Mouse (Mus musculus) G1E (cell line): ENCODE data around the gene Gm4756. TPM values are rescaled to one million over a fixed set of nuclear protein-coding genes. Genes with fewer than 3 reads are reported as not detected.
A peak's percentile ranks its signal among the peaks of the same experiment; 100 is the strongest.

Experiments
- ATAC-seq: 2 replicates; pipeline ENCODE4 v1.8.0; 2016; ENCODE audit warnings: mild to moderate bottlenecking; ENCODE audit not compliant: insufficient number of reproducible peaks, poor library complexity, low FRiP score, severe bottlenecking; ENCODE audit errors: extremely low read depth
- DNase-seq: peaks from one replicate; pipeline ENCODE4 v3.0.0; 2012; ENCODE audit warnings: low spot score
- H3K27me3 ChIP-seq: 2 replicates; pipeline ENCODE4 v1.6.1; 2012; ENCODE audit warnings: mild to moderate bottlenecking, low read length, inconsistent platforms; ENCODE audit not compliant: insufficient read depth
- H3K36me3 ChIP-seq: replicated peaks from 2 replicates; pipeline ENCODE3; 2012; ENCODE audit warnings: mild to moderate bottlenecking, inconsistent platforms
- H3K4me1 ChIP-seq: 2 replicates; pipeline ENCODE4 v1.6.1; 2012; ENCODE audit warnings: low read depth, low read length, inconsistent platforms, mixed read lengths; ENCODE audit not compliant: insufficient read depth
- H3K4me3 ChIP-seq: 2 replicates; pipeline ENCODE4 v1.5.1; 2012; ENCODE audit warnings: low read depth, mild to moderate bottlenecking, inconsistent platforms, low read length, moderate library complexity, mixed read lengths
- H3K9me3 ChIP-seq: replicated peaks from 2 replicates; pipeline ENCODE4 v1.6.1; 2012; ENCODE audit warnings: inconsistent platforms
- CTCF ChIP-seq: IDR thresholded peaks from 2 replicates; pipeline ENCODE4 v1.5.1; 2012; ENCODE audit warnings: low read depth, low read length, inconsistent platforms, mixed read lengths
- GATA1 ChIP-seq: IDR thresholded peaks from 2 replicates; pipeline ENCODE4 v1.6.1; 2012; ENCODE audit warnings: borderline replicate concordance, low read length, inconsistent platforms, mixed read lengths
- GATA2 ChIP-seq: IDR thresholded peaks from 2 replicates; pipeline ENCODE4 v1.6.1; 2012; ENCODE audit warnings: low read depth, low read length, inconsistent platforms, borderline replicate concordance
- POLR2AphosphoS5 ChIP-seq: IDR thresholded peaks from 2 replicates; pipeline ENCODE4 v1.6.1; 2012; ENCODE audit warnings: low read depth, low read length, inconsistent platforms; ENCODE audit not compliant: insufficient replicate concordance
- TAL1 ChIP-seq: conservative IDR thresholded peaks from 2 replicates; pipeline ENCODE4 v1.6.1; 2012; ENCODE audit warnings: low read depth, low read length, inconsistent platforms, mixed read lengths
- polyA plus RNA-seq: library from polyadenylated mRNA; stranded (reverse); fragments of >175 nt; gene quantifications from 2 replicates; pipeline ENCODE4 v1.2.3, GENCODE M21; 2012
- total RNA-seq, 2 experiments: library from RNA; stranded (forward) in 1 of 2; stranded (reverse) in 1 of 2; fragments of 200-1000 nt in 1 of 2; fragments of >200 nt in 1 of 2; fragmentation: Nextera tagmentation in 1 of 2; gene quantifications; 2 replicates each; pipeline ENCODE4 v1.2.3; 2014 to 2017

Gm4756 gene
- total and polyA plus RNA-seq, 3 experiments = 0.16 TPM; not detected in 2

DNA sequence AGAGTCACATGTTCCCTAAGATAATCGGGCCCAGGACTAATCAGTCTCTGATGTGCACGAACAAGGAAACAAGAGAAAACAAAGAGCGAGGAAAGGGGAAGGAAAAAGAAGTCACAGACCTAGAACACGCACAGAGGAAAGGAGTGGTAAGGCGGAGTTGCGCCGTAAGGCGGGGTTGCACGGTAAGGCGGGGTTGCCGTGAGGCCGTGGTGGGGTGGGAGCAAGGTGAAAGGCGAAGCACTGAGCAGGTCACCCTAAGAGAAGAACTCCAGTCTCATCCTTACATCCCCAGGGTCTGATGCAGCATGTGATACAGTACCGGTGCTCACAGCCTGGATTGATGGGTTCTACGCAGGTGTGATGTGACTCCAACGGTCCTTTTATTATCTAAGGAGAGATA is 6.3 kb upstream of the Gm4756 start:
- Histone ChIP-seq H3K9me3 (no peaks in the 10 kb centered on the region), H3K4me3 (no peak overlapping the region), H3K27me3 (no peaks in the 10 kb centered on the region), H3K36me3 (peaks cover 37% of the 10 kb centered on the region), H3K4me1 (no peaks in the 10 kb centered on the region)
- TF ChIP-seq TAL1 (no peak), GATA1 (no peak), POLR2AphosphoS5 (no peak), GATA2 (no peak), CTCF (no peak)
- DNase-seq = no peak
- no peak for ATAC-seq

DNA sequence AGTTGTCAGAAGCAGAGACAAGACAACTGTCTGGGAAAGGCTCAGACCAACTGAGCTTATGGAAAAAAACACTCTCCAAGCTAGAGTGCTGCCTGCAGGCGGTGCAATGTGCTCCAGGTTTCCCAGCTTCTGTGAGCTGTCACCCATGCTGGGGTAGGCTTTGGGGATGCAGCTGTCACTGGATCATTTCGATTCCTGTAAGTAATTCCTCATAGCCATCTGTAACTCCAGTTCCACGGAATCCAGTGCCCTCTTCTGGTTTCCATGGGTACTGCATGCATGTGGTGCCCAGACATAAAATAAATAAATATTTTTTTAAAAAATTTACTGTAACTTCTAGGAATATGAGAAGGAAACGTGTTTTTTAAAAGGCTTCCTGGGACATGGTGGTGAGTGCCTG is 5.2 kb upstream of the Gm4756 start:
- peaks cover 42% of the 10 kb centered on the region for H3K36me3 ChIP-seq
- H3K9me3 ChIP-seq = no peaks in the 10 kb centered on the region
- H3K4me1 ChIP-seq = no peaks in the 10 kb centered on the region
- H3K4me3 ChIP-seq = no peak overlapping the region
- no peak for DNase-seq
- TF ChIP-seq CTCF (peak; percentile 70), GATA1 (no peak), TAL1 (no peak), POLR2AphosphoS5 (no peak), GATA2 (no peak)
- ATAC-seq = no peak
- no peaks in the 10 kb centered on the region for H3K27me3 ChIP-seq

DNA sequence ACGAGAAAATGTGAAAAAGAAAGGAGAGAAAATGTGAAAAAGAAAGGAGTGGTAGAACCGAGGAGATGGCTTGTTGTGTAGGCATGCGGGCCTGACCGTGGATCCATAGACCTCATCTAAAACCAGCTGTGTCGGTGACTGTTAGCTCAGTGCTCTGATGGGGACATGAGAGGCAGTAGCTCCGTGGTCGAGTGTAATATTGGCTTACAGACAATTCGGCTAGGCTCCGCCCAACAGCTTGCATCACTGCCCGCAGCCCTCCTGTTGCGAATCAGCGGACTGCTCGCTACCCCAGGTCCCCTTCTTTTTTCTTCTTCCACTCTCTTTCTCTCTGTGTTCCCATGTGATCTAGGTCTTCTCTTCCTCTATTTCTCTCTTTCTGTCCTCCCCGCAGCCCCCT is 540 bp downstream of the Gm4756 start:
- no peaks in the 10 kb centered on the region; the same call in 1 of the 2 replicates for H3K27me3 ChIP-seq
- no peak for DNase-seq
- no peak for TF ChIP-seq POLR2AphosphoS5
- no peak for TF ChIP-seq GATA2
- TF ChIP-seq CTCF = no peak
- no peak for TF ChIP-seq GATA1
- no peak overlapping the region for H3K4me3 ChIP-seq
- H3K9me3 ChIP-seq = no peaks in the 10 kb centered on the region
- no peaks in the 10 kb centered on the region for H3K4me1 ChIP-seq
- H3K36me3 ChIP-seq = peaks cover 24% of the 10 kb centered on the region
- no peak for ATAC-seq

DNA sequence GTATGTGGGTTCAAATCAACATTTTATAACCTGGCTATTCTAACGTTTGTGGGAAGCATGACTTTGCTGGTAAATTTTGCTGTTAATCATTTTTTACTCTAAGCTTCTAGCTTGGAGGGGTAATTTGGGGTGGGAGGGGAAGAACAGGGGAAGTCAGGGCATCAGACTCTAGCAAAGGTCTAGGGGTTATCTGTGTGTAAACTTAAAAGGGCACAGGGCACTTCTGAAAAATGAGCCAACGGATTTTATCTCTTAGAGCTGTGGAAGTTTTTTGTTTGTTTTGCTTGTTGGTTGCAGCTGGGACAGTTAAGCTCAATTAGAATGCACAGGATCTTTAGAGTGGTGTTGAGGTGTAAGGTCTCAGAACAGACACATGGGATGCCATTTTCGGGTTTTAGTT is 11.4 kb downstream of the Gm4756 start:
- DNase-seq (no peak), ATAC-seq (no peak)
- Histone ChIP-seq H3K36me3 (no peaks in the 10 kb centered on the region), H3K4me1 (no peaks in the 10 kb centered on the region), H3K9me3 (no peaks in the 10 kb centered on the region), H3K4me3 (no peak overlapping the region), H3K27me3 (no peaks in the 10 kb centered on the region; the same call in 1 of the 2 replicates)
- TF ChIP-seq POLR2AphosphoS5 (no peak), GATA1 (no peak), TAL1 (no peak), GATA2 (no peak), CTCF (no peak)

DNA sequence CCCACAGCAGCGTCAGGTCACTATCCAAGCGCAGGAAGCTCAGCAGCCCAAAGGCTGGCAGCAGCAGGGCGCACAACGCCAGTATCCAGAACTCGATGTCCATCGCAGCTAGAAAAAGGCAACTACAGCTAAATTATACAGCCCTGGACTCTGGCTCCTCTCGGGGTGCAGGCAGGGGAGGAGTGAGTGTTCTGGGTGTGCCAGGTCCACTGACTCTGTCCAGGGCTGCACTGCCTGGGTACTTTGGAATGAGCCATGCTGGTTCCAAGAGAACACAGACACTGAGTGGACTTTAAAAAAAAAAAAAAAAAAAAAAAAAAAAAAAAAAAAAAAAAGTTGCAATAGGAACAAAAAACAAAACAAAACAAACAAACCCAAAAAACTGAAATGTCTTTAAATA is 20.7 kb downstream of the Gm4756 start:
- no peak overlapping the region for H3K4me3 ChIP-seq
- TF ChIP-seq GATA2 (no peak), TAL1 (no peak), GATA1 (no peak), POLR2AphosphoS5 (no peak), CTCF (no peak)
- ATAC-seq (no peak), DNase-seq (no peak)
- no peaks in the 10 kb centered on the region for H3K9me3 ChIP-seq
- no peaks in the 10 kb centered on the region for H3K36me3 ChIP-seq
- H3K27me3 ChIP-seq = peaks cover 10% of the 10 kb centered on the region
- H3K4me1 ChIP-seq = no peaks in the 10 kb centered on the region

DNA sequence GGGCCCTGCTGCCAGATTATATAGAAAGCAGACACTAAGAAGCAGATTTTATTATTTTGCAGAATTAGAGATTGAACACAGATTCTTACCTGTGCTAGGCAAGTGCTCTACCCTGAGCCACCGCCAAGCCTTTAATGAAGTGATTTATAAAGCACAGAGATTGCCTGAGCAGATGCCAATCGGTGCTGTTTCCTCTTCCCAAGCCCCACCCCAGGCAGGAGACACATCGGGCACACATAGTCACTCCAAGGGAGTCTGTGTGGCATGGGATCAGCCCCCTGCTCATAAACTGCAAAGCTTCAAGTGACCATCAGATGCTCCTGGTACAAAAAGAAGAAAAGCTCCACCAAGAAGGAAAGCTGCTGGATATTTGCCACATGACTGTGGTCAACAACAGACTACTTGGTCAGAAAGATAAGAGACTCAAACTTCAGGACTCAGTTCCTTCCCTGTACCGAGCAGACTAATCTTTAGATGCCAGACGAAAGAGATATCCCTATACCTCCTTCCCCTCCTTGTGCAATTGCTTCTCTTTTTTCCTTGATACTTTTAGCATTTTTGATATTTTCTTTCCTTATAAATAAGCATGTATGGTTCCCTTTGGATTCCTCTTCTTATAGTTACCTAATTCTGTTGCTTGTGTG is 26.5 kb downstream of the Gm4756 start:
- H3K4me3 ChIP-seq = no peak overlapping the region
- H3K36me3 ChIP-seq = no peaks in the 10 kb centered on the region
- no peak for DNase-seq
- TF ChIP-seq TAL1 (peak; percentile 42), POLR2AphosphoS5 (no peak), GATA2 (no peak)
- peaks cover 16% of the 10 kb centered on the region for H3K27me3 ChIP-seq
- ATAC-seq = peak; percentile 87
- no peaks in the 10 kb centered on the region for H3K9me3 ChIP-seq
- peaks cover 7% of the 10 kb centered on the region for H3K4me1 ChIP-seq

DNA sequence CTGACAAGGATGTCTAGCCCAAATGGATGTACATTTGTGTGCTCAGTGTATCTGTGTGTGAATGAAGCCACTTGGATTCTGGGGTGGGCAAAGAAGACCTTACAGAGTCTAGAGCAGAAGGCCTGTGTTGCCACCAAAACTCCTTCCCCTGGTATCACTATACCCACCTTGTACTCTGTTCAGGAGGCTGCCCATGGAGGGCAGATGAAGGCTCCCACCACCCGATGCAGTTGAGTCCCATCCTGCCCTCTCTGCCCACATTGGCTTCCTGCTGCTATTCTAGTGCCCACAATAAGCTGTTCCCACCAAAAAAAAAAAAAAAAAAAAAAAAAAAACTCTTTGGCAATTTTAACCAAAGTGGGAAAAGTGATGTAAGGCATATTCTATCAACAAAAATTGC is 28.0 kb downstream of the Gm4756 start:
- no peak for DNase-seq
- Histone ChIP-seq H3K9me3 (no peaks in the 10 kb centered on the region), H3K36me3 (no peaks in the 10 kb centered on the region), H3K27me3 (peaks cover 13% of the 10 kb centered on the region), H3K4me1 (peaks cover 7% of the 10 kb centered on the region), H3K4me3 (no peak overlapping the region)
- no peak for ATAC-seq
- no peak for TF ChIP-seq GATA2
- TF ChIP-seq CTCF = no peak
- no peak for TF ChIP-seq POLR2AphosphoS5
- no peak for TF ChIP-seq TAL1
- TF ChIP-seq GATA1 = no peak
